Mouse (Mus musculus) CH12.LX (cell line): ENCODE measurements around the gene Tox2.

Experiments used
- CTCF ChIP-seq, 2 experiments: IDR thresholded peaks in 1 of 2; conservative IDR thresholded peaks in 1 of 2; 2 replicates each; pipeline ENCODE4 v1.5.1; 2011 to 2012; ENCODE audit warnings: low read depth in 2 of 2, low read length in 2 of 2, improper control_type of control experiment in 1 of 2, inconsistent platforms in 1 of 2, mild to moderate bottlenecking in 1 of 2, moderate library complexity in 1 of 2
- MAFK ChIP-seq: IDR thresholded peaks from 2 replicates; pipeline ENCODE4 v1.6.1; 2011; ENCODE audit warnings: low read length, improper control_type of control experiment; ENCODE audit not compliant: insufficient replicate concordance
- MAZ ChIP-seq: IDR thresholded peaks from 2 replicates; pipeline ENCODE4 v1.6.1; 2012; ENCODE audit warnings: low read depth, mild to moderate bottlenecking, inconsistent platforms, low read length, improper control_type of control experiment, moderate library complexity
- MXI1 ChIP-seq: IDR thresholded peaks from 2 replicates; pipeline ENCODE4 v1.6.1; 2011; ENCODE audit warnings: mild to moderate bottlenecking, low read depth, low read length, improper control_type of control experiment
- TBP ChIP-seq: conservative IDR thresholded peaks from 2 replicates; pipeline ENCODE4 v1.6.1; 2011; ENCODE audit warnings: low read depth, low read length, improper control_type of control experiment
- USF1 ChIP-seq: IDR thresholded peaks from 2 replicates; pipeline ENCODE4 v1.6.1; 2014; ENCODE audit warnings: low read depth, mild to moderate bottlenecking, inconsistent platforms, low read length, improper control_type of control experiment
- ZC3H11A ChIP-seq: IDR thresholded peaks from 2 replicates; pipeline ENCODE4 v1.6.1; 2012; ENCODE audit warnings: low read depth, mild to moderate bottlenecking, inconsistent platforms, low read length, improper control_type of control experiment

DNA sequence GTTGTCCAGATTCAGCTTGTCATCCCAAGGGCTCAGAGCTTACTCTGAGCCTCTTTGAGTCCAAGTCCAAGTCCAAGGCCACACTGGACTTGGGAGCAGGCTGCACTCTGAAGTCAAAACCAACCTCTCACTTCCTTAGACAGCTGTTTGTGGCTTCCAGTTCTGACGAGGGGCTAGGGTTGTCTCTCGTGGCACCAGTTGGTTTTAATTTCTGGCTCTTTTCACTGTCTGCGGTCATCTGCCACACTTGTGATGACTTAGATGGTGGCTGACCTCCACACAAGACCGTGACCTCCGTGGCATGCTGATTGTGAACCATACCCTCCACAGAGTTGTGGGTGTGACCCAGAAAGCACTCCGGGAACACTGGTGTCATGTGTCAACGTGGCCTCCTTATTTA is 46.0 kb downstream of the Tox2 start:
- TF ChIP-seq USF1 (no peak), CTCF (conservative IDR thresholded peaks at IDR 0.05 in 1 of 2, IDR thresholded peaks at IDR 0.05 in 1 of 2; ENCODE audit: low read depth in 2 of 2, low read length in 2 of 2) (no peak), TBP (no peak), MXI1 (no peak), ZC3H11A (no peak), MAZ (no peak), MAFK (no peak)
